Mouse (Mus musculus) G1E (cell line): ENCODE results near the gene Yars2.

Experiments used
- GATA1 ChIP-seq: IDR thresholded peaks from 2 replicates; pipeline ENCODE4 v1.6.1; 2012; ENCODE audit warnings: borderline replicate concordance, low read length, inconsistent platforms, mixed read lengths
- TAL1 ChIP-seq: conservative IDR thresholded peaks from 2 replicates; pipeline ENCODE4 v1.6.1; 2012; ENCODE audit warnings: low read depth, low read length, inconsistent platforms, mixed read lengths

GRCm38 (mm10) chr16:16303888-16304287 is 1.1 kb downstream of the Yars2 start:
- TF ChIP-seq GATA1 (no peak), TAL1 (no peak)
